Mouse (Mus musculus) megakaryocyte, embryonic 14.5 days (primary cell): Measurements from ENCODE around the gene Zfp667.

Experiments used
- FLI1 ChIP-seq: IDR thresholded peaks from 2 replicates; pipeline ENCODE4 v1.6.1; 2012; ENCODE audit warnings: low read length, inconsistent platforms, mixed read lengths
- GATA1 ChIP-seq: IDR thresholded peaks from 3 replicates; pipeline ENCODE4 v1.6.1; 2012; ENCODE audit warnings: mixed read lengths, low read length, inconsistent platforms, borderline replicate concordance

GRCm38 (mm10) chr7:6339865-6340264, 53.5 kb downstream of the Zfp667 start:
- no peak for TF ChIP-seq GATA1
- TF ChIP-seq FLI1: no peak
